Mouse (Mus musculus): ENCODE measurements around the gene Bscl2.
"Not testable (repeated sequence)": the region's sequence is repeated elsewhere in the genome, so short reads cannot be mapped to it uniquely, and the experiment has no call there.

The Bscl2 gene

DNA sequence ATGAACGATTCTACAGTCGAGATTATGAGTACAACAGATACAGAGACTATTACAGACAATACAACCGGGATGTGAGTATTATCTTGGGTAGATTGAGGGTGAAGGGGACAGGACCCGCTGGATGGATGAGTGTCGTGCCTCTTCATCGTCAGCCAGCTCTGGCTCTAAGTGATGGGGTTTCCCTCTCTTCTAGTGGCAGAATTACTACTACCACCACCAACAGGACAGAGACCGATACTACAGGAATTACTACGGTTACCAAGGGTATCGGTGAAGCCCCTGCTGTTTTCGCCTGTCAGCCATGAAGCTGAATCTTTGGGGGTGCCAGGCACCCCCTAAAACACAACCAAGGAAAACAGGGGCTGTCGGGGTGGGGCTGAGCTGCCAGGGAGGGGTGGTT is 6.0 kb upstream of the Bscl2 start:
- no peak for DNase-seq

DNA sequence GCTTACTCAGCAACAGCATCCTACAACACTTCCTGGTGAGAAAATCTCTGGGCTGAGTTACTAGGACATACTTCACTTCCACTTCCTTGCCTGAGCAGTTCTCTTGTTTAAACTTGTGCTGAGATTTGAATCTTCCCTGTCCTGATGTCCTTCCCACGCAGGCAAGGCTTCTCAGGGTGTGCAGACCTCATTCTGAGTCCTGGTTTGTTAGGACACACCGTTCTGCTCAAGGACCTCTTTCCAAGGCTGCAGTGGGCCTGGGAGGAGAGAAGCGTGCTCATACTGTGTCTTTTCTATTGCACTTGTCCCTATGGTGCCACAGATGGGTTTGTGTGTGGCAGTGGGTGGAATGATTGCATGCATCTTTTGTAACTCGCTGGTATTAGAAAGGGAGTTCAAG is 4.3 kb upstream of the Bscl2 start:
- DNase-seq, result no peak

DNA sequence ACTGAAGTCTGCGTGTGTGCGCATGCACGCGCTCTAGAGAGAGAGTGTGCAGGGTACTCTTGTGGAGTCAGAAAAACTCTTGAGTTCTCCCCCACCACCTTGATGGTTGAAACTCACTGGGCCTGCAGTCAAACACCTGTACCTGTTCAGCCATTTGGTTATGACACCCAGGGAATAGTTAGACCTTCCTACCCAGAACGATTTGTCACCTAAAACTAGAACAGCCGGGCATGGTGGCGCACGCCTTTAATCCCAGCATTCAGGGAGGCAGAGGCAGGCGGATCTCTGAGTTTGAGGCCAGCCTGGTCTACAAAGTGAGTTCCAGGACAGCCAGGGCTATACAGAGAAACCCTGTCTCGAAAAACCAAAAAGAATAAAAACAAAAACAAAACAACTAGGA is 940 bp upstream of the Bscl2 start:
- not testable (repeated sequence) for DNase-seq

DNA sequence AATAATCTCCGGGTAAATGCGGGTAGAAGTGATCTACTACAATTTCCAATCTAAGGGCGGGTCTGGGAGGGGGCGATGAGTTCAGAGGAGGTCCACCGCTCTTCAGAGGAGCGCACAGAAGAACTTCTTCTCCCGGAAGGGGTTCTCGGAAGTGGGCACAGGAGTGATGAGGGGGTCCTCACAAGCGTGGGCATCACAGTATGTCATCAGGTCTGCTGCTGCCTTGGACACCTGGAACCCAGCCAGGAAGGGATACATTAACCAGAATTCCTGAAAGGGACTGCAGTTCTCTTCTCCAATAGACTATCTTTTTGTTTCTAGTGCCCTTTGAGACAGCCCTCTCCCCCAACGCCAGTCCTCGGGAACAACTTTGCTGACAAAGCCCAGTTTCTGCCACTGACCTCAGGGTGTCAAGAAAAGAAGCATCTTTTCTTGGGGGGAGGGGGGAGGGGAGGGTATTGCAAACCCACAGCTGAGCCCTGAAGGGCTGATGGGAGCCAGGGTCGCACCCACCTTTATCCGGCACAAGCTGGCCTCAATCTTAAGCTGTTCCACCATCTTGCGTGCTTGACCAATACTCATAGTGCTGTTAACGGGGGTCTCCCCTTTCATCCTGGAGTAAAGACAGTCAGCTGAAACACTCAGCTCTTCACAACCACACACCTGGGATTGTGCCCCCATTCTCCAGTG is 919 bp downstream of the Bscl2 start:
- DNase-seq, result no peak

DNA sequence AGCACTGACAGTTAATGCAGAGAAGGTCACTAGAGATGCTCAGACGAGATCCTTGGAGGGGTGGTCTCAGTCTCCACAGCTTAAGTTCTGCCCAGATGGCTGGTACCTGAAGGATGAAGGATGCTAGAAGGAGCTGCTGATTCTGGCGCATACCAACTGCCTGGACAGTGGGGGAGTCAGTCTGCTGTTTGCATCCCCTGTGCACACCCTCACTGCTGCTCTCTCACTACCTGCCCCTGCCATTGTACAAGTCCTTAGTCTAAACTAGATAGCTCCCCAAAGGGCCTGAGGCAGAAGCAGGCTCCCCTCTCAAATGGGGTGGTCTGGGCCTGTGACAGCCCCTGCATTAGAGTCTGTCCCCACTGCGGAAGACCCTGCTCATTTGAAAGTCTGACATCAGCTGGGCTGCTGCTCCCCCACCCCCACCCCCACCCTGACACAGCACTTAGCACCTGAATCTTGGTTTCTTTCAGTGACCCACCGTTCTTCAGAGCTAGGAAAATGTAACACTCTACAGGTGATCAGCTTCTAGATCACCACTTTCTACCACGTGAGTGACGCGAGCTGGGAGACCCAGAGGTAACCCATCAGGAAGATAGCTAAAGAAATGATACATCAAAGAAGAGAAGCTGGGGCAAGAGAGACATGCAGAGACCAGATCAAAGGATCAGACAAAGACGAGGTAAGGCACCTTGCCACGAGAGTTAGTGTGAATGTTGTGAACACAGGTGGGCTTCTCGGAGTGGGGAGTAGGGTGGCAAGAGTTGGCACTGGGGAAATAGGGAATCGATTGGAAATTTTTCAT is 2.0 kb downstream of the Bscl2 start, which contains the start of gene Gng3:
Gng3 (minus strand) TSS at position 92 of the 805 bp plus-strand sequence.
- DNase-seq, result peak; percentile 91

DNA sequence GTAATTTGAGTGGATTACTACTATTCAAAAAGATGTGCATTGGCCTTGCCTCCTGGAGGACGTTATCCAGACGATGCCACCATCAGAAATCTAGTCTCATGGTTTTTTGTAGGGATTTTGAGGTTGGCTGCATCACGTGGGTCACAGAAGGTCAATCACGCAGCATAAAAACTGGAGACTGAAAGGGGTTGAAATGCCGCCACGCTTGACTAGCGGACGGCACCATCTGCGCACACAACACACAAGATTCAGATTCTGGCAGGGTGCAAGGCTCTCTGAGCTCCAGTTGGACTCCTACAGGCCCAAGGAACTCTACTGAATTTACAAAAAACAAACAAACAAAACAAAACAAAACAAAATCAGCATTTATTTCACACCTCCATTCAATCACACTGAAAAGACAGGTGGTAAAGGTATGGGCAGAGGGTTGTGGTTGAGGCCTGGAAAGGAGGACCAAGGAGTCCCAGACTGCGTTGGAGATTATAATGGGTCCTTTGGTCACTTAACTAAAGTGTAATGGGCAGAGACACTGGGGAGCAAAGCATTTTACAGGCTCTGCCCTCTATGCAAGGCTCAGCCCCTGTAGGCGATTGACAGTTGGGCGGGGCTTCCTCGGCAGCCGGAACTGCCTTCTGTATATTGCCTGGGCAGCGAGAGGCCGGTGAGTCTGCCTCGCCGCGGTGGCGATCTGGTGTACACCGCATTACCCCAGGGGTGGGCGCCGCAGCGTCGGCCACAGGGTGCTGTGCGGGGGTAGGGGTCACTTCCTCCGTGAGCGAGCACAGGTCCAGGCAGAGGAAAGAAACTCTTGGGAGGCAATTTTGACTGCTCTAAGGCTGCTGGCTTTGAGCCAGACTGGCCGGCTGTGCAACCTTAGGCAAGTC is 2.9 kb downstream of the Bscl2 start:
- peak; percentile 77 for DNase-seq

DNA sequence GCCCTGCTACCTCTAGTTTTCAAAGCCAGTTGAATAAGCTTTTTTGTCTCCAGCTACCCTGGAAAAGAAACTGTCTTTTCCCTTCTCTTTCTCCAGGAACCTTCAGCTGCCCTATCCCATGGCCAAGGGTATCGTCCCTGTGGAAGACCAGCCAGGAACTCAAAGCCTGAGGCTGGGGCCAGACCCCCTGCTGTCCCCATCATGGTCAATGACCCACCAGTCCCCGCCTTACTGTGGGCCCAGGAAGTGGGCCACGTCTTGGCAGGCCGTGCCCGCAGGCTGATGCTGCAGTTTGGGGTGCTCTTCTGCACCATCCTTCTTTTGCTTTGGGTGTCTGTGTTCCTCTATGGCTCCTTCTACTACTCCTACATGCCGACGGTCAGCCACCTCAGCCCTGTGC is 3.7 kb downstream of the Bscl2 start:
- DNase-seq, result no peak

DNA sequence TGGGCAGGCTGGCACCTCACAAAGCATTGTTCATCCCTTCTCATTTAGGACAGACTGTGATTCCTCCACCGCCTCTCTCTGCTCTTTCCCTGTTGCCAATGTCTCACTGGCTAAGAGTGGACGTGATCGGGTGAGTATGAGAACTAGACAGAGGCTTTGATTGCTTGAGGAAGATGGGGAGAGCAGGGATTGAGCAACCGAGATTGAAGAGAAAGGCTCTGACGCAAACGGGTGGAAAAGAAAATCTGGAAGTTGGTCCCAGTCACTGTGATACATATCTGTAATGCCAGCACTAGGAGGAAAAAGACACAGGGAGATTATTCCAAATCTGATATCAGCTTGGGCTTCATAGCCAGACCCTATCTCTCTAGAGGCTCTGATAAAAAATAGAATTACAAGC is 5.7 kb downstream of the Bscl2 start:
- no peak for DNase-seq

DNA sequence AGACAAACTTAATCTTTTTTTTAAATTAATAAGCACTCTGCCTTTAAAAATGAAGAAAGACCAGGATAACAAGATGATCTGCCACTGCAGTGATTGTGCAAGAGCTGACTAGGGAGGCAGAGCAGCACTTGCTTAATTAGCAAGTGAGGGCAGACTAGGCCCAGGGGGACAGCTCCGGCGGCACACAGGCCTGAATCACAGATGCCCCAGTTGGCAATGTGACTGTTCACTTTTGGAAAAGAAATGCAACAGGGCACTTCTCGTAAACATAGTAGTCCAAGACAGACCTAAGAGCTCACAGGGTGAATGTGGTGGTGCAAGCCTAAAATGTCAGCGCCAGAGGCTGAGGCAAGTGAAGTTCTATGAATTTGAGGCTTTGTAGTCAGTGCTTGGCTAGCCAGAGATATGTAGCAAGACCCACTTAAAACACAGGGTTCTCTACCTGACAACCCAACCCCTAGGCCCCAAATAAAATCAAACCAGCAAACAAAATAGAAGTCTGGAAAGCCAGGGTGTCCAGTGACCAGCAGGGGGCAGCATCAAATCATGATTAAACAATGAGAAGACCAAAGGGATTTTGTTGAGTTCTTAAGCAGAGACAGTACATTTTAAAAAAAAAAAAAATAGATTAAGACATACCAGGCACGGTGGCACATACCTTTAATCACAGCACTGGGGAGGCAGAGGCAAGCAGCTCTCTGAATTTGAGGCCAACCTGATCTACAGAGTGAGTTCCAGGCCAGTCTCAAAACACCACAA is 7.3 kb downstream of the Bscl2 start:
- peak; percentile 70 for DNase-seq

DNA sequence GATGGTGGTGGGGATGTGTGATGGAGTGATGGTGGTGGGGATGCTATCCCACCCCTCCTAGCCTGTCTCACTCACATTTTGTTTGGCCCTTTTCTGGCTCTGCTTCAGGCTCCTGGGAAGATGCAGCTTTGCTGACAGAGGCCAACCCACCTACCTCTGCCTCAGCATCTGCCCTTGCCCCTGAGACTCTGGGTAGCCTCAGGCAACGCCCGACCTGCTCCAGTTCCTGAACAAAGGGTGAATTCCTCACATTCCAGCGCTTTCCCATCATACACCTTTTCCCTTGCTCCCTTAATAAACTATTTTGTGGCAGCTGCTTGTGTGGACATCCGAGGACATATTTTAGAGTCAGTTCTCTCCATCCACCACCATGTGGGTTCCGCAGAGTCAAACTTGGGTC is 11.1 kb downstream of the Bscl2 start:
- DNase-seq, result no peak

DNA sequence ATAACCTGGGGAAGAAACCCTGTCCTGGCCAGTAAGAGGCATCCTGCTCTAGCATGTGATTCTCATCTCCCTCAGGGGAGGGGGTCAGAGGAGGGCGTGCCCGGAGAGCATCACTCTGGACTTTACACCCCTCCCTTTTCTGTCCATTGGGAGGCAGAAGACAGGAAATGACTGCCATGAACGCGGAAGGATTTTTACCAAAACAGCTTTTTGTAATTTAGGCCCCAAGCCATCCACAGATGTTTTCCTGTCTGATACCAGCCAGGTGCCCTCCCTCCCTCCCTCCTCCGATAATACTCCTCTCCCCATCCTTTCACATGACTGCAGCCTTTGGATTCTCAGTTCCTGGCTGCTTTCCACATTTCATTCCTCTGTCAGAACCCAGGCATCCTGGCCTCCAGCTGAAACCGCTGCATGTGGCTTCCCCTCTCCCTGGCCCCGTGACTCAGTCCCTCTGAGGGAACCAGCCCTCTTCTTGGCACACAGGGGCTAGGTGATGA is 13.2 kb downstream of the Bscl2 start, which contains the start of gene Lrrn4cl:
Lrrn4cl (plus strand) TSS at position 367 of the 500 bp plus-strand sequence.
- no peak for DNase-seq

DNA sequence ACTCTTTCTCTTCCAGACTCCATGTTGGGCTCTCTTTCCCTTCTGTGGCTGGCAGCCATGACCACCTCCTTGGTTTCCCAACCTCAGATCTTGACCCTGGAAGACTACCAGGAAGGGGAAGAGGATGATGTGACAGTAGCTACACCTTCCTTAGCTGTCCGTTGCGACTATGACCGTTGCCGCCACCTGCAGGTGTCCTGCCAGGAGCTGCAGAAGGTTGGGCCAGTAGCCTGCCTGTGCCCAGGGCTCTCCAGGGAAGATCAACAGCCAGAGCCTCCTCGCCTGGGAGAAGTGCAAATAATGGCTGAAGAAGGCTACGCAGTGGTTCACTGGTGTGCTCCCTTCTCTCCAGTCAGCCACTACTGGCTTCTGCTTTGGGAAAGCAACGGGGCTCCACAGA is 14.4 kb downstream of the Bscl2 start:
- no peak for DNase-seq

DNA sequence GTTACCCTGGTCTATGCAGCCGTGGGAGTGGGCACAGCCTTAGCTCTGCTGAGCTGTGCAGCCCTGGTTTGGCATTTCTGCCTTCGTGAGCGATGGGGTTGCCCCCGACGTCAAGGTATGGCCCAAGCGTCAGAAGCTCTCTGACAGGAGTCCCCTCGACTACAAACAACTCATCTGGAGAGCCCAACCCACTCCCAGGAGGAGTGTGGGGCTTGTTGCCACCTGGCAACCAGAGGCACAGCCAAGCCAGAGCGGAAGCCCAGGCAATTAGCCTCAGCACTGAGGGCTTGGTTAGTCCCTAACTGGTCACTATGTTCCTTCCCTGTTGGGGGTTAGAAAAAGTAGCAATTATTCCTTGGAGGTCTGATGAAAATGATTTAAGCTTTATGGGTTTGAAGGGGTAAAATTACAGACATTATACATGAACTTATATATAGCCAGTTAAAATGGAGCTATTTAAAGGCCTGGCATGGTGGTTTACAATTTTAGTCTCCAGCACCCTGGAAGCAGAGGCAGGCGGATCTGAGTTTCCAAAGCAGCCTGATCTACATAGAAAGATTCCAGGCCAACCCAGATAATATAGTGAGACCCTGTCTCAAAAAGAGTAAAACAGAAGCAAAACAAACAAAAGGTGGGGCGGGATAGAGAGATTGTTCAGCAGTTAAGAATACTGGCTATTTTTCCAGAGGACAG is 15.1 kb downstream of the Bscl2 start:
- DNase-seq, result no peak

DNA sequence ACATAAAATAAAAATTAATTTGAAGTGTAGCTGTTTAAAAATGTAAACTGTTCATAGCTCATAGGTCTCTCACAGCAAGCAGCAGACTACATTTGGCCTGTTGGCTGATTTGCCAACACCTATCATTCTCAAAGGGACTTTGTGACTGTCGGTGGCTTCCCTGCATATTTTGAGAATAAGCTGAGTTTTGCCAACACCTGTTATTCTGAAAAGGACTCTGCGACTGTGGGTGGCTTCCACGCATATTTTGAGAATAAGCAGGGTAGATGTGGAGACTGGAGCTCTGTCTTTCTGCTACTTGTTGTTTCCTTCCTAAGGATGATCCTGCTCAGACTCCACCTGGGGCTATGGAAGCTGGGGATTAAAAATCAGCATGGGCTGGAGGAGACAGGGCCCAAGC is 15.8 kb downstream of the Bscl2 start:
- no peak for DNase-seq

DNA sequence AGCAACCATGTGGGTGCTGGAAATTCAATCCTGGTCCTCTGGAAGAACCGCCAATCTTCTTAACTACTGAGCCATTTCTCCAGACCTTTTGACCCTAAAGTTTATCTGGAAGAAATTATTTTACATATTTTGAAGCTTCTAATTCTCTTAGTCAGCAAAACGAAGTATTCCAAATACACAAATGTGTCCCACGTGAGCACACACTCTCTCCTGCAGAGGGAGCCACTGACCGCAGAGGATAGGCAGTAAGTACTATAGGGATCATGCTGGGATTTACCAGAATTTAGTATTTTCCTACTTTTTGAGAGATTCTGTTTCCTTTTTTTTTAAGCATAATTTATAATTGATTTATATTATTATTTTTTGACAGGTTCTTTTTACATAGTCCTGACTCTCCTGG is 20.4 kb downstream of the Bscl2 start:
- DNase-seq, result no peak

DNA sequence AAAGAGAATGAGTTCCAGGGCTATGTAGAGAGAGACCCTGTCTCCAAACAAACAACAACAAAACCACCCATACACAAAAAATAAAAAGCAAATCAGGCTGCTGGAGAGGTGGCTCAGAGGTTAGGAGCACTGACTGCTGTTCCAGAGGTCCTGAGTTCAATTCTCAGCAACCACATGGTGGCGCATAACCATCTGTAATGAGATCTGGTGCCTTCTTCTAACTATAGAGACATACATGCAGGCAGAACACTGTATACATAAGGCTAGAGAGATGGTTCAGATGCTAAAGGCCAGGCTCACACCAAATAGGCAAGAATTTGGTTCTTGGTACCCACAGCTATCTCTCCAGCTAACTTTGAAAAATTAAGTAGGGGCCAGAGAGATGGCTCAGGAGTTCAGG is 21.8 kb downstream of the Bscl2 start:
- DNase-seq, result no peak

DNA sequence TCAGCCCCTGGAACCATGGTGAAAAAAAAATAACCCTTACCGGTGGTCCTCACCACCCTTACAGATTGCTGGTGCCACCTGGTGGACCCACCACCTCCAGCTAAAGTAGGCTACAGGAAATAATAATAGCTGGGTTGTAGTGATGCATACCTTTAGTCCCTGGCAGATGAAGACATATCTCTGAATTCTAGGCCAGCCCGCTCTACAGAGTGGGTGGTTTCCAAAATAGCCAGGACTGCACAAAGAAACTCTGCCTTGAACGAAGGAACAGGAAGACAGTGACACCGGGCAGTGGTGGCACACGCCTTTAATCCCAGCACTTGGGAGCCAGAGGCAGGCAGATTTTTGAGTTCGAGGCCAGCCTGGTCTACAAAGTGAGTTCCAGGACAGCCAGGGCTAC is 27.0 kb downstream of the Bscl2 start:
- peak; percentile 45 for DNase-seq

DNA sequence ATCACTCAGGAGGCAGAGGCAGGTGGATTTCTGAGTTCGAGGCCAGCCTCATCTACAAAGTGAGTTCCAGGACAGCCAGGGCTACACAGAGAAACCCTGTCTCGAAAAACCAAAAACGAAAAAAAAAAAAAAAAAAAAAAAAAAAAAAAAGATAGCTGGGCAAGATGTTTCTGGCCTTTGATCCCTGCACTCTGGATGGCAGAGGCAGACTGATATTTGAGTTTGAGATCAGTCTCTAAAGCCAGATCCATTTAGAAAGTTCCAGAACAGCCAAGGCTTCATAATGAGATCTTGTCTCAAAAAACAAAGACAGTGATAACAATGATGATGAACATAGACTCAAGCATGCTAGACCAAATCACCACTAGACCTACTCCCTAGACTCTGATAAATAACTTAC is 33.1 kb downstream of the Bscl2 start:
- not testable (repeated sequence) for DNase-seq

DNA sequence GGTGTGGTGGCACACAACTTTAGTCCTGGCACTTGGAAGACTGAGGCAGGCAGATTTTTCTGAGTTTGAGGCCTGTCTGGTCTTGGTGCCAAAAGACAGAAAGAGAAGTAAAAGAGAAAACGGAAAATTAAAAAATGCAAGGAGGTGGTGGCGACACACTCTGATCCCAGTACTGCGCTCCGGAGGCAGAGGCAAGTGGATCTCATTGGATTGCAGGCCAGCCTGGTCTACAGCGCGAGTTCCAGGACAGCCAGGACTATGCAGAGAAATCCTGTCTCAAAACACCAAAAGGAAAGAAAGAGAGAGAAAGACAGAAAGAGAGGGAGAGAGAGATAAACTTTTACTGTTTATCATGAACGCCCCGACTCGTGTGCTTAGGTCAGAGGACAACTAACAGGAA is 33.6 kb downstream of the Bscl2 start:
- DNase-seq, result no peak

DNA sequence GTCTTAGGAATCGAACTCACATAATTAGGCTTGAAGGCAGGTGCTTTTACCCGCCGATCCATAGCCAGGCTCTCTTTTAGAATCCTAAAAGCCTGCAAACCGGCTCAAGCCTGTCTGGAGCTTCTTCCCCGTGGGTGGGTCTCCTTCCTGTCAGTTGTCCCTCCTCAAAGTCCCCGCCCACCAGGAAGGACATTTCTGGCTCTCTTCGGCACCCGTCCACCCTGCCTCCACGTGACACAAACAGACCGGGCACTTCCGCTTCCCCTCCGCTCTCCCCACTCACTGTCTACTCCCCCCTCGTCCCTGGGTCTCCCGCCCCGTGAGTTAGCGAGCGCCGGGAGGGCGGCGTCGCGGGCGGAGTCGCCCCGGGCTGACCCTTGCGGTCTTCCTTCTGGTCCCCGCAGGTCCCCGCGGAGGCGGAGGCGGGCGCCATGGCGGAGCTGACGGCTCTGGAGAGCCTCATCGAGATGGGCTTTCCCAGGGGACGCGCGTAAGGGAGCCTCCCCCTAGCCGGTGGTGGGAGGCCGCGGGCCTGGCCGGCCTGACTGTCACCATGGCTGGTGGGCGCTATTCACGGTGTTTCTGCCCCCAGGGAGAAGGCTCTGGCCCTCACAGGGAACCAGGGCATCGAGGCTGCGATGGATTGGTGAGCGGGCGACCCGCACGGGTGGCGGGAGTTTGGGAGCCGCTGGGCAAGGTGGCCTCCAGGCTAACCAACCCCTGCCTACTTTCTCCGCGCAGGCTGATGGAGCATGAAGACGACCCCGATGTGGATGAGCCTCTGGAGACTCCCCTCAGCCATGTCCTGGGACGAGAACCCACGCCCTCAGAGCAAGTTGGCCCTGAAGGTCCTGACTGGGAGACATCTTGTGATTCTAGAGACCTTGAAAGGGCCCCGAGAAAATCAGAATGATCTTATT is 34.3 kb downstream of the Bscl2 start, which contains the start of gene Ubxn1:
Ubxn1 (plus strand) TSS at position 230 of the 920 bp plus-strand sequence.
- peak; percentile 98 for DNase-seq
